Mouse (Mus musculus): ENCODE data around the gene Ndufab1.
A peak's percentile ranks its signal among the peaks of the same experiment; 100 is the strongest.

DNA sequence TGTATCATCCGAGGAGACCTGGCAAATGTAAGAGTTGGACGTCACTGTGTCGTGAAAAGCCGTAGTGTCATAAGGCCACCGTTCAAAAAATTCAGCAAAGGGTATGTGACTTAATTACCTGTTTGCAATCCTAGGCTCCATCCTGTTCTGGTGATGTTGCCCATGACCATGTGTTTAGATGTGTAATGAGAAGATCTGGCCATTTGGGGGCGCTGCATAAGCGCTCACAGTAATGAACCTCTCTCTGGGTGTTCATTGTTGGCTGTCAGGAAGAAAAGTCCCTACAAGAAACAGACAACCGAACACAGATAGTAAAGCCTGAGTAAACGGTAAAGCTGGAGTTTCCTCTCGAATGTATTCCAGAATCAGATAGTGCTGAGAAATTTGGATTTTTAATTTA lies 33.4 kb upstream of the Ndufab1 start:
- TF ChIP-seq POLR2A (IDR thresholded peaks at IDR 0.05; ENCODE audit: borderline replicate concordance, extremely low read depth, insufficient read depth, insufficient read length, poor library complexity, severe bottlenecking) (no peak), CTCF (IDR thresholded peaks at IDR 0.05; ENCODE audit: borderline replicate concordance, extremely low read depth, insufficient read depth, insufficient read length) (peak; percentile 40; the same call in 1 of the 2 replicates)

All from brain, embryonic 14.5 days (tissue).